Mouse (Mus musculus) midbrain, embryonic 15.5 days (tissue): ENCODE results near the gene Gm44790. TPM values are rescaled to one million over a fixed set of nuclear protein-coding genes. Genes with fewer than 3 reads are reported as not detected.

Source experiments
- ATAC-seq: fragments of 200-750 bp; cut with Nextera tagmentation; replicated peaks from 2 replicates; pipeline ENCODE4 v1.8.0; 2017; ENCODE audit warnings: moderate TSS enrichment
- H3K27ac ChIP-seq: fragments of 300-500 bp; sonication (generic); 2 replicates; pipeline ENCODE4 v1.5.1; 2015; ENCODE audit warnings: mild to moderate bottlenecking, inconsistent platforms
- H3K27me3 ChIP-seq: fragments of 300-500 bp; sonication (generic); replicated peaks from 2 replicates; pipeline ENCODE4 v1.6.1; 2015; ENCODE audit warnings: inconsistent platforms
- H3K36me3 ChIP-seq: fragments of 300-500 bp; sonication (generic); replicated peaks from 2 replicates; pipeline ENCODE4 v1.6.1; 2015; ENCODE audit warnings: inconsistent platforms
- H3K4me1 ChIP-seq: fragments of 300-500 bp; sonication (generic); 2 replicates; pipeline ENCODE4 v1.6.1; 2015; ENCODE audit warnings: inconsistent platforms
- H3K4me2 ChIP-seq: fragments of 300-500 bp; sonication (generic); 2 replicates; pipeline ENCODE4 v1.6.1; 2015; ENCODE audit warnings: inconsistent platforms, mild to moderate bottlenecking, moderate library complexity
- H3K4me3 ChIP-seq: fragments of 300-500 bp; sonication (generic); 2 replicates; pipeline ENCODE4 v1.5.1; 2015; ENCODE audit warnings: mild to moderate bottlenecking, inconsistent platforms
- H3K9ac ChIP-seq: fragments of 300-500 bp; sonication (generic); 2 replicates; pipeline ENCODE4 v1.6.1; 2015; ENCODE audit warnings: mild to moderate bottlenecking, inconsistent platforms
- H3K9me3 ChIP-seq: fragments of 300-500 bp; sonication (generic); 2 replicates; pipeline ENCODE4 v1.6.1; 2016; ENCODE audit warnings: inconsistent platforms
- WGBS: fragments of 180-500 bp; shearing (Covaris S2); methylation state at CpG from one replicate; pipeline ENCODE4 v1.1.7; 2015; ENCODE audit warnings: mixed read lengths; 5-methylcytosine and 5-hydroxymethylcytosine counted together
- polyA plus RNA-seq: library from polyadenylated mRNA; unstranded; fragments of >200 nt; fragmentation: Nextera tagmentation; extraction: Ambion mirVana; gene quantifications from 2 replicates; pipeline ENCODE4 v1.2.1, GENCODE M21; 2015

Gm44790 gene
- polyA plus RNA-seq, 1 experiment from 2014 or later = not detected

GRCm38 (mm10) chr6:86456727-86457126, 30.3 kb downstream of the Gm44790 start:
- no peaks in the 10 kb centered on the region for H3K27me3 ChIP-seq
- peaks cover 59% of the 10 kb centered on the region for H3K36me3 ChIP-seq
- H3K4me3 ChIP-seq = no peak overlapping the region
- H3K4me2 ChIP-seq = no peak overlapping the region
- H3K9me3 ChIP-seq = no peaks in the 10 kb centered on the region
- WGBS = 93% methylated on average over 3 of the region's 3 CpGs
- no peak overlapping the region for H3K9ac ChIP-seq
- H3K27ac ChIP-seq = no peak overlapping the region
- H3K4me1 ChIP-seq = no peaks in the 10 kb centered on the region
- no peak for ATAC-seq

GRCm38 (mm10) chr6:86463079-86463478, 36.6 kb downstream of the Gm44790 start:
- 98% methylated on average over 3 of the region's 3 CpGs for WGBS
- no peaks in the 10 kb centered on the region for H3K27me3 ChIP-seq

GRCm38 (mm10) chr6:86471317-86471716, 44.9 kb downstream of the Gm44790 start:
- WGBS = 89% methylated on average over 3 of the region's 3 CpGs
- Histone ChIP-seq H3K27me3 (no peaks in the 10 kb centered on the region), H3K4me1 (peaks cover 18% of the 10 kb centered on the region), H3K4me2 (peak overlapping the region; percentile 67), H3K4me3 (peak overlapping the region; percentile 40; the same call in 1 of the 2 replicates), H3K36me3 (peaks cover 7% of the 10 kb centered on the region; the same call in 1 of the 2 replicates), H3K27ac (peak overlapping the region; percentile 96), H3K9me3 (no peaks in the 10 kb centered on the region), H3K9ac (no peak overlapping the region; the same call in 1 of the 2 replicates)
- ATAC-seq = peak; percentile 8; the same call in 1 of the 2 replicates

More at GRCm38 (mm10) chr6:86463079-86463478, 36.6 kb downstream of the Gm44790 start:
- H3K36me3 ChIP-seq = peaks cover 39% of the 10 kb centered on the region
- no peak overlapping the region for H3K4me3 ChIP-seq
- H3K27ac ChIP-seq = no peak overlapping the region
- no peaks in the 10 kb centered on the region for H3K9me3 ChIP-seq
- no peak for ATAC-seq
- H3K9ac ChIP-seq = no peak overlapping the region
- no peaks in the 10 kb centered on the region for H3K4me1 ChIP-seq
- no peak overlapping the region for H3K4me2 ChIP-seq

- peaks cover 18% of the 10 kb centered on the region for H3K4me1 ChIP-seq
- H3K27ac ChIP-seq = peak overlapping the region; percentile 96
- peak overlapping the region; percentile 47 for H3K9ac ChIP-seq
- peak; percentile 61 for ATAC-seq
- peak overlapping the region; percentile 67 for H3K4me2 ChIP-seq
- 25% methylated on average over 9 of the region's 9 CpGs for WGBS
- no peaks in the 10 kb centered on the region for H3K27me3 ChIP-seq
- H3K4me3 ChIP-seq = peak overlapping the region; percentile 40
- H3K36me3 ChIP-seq = peaks cover 7% of the 10 kb centered on the region; the same call in 1 of the 2 replicates
- H3K9me3 ChIP-seq = no peaks in the 10 kb centered on the region
These were observed 45.3 kb downstream of the Gm44790 start for GRCm38 (mm10) chr6:86471760-86472099.

- ATAC-seq = peak; percentile 96
- peaks cover 18% of the 10 kb centered on the region for H3K4me1 ChIP-seq
- H3K9me3 ChIP-seq = no peaks in the 10 kb centered on the region
- H3K4me3 ChIP-seq = peak overlapping the region; percentile 40
- 1% methylated on average over 46 of the region's 56 CpGs for WGBS
- no peaks in the 10 kb centered on the region for H3K27me3 ChIP-seq
- peak overlapping the region; percentile 67 for H3K4me2 ChIP-seq
- peaks cover 7% of the 10 kb centered on the region; the same call in 1 of the 2 replicates for H3K36me3 ChIP-seq
- peak overlapping the region; percentile 96 for H3K27ac ChIP-seq
- peak overlapping the region; percentile 54 for H3K9ac ChIP-seq
These were observed 45.9 kb downstream of the Gm44790 start for GRCm38 (mm10) chr6:86472100-86472955.

- peak overlapping the region; percentile 54 for H3K9ac ChIP-seq
- H3K36me3 ChIP-seq = peaks cover 6% of the 10 kb centered on the region; the same call in 1 of the 2 replicates
- no peaks in the 10 kb centered on the region for H3K9me3 ChIP-seq
- H3K27ac ChIP-seq = peak overlapping the region; percentile 96
- WGBS = 64% methylated on average over 7 of the region's 7 CpGs
- peaks cover 18% of the 10 kb centered on the region for H3K4me1 ChIP-seq
- no peaks in the 10 kb centered on the region for H3K27me3 ChIP-seq
- H3K4me3 ChIP-seq = peak overlapping the region; percentile 40
- ATAC-seq = peak; percentile 13; the same call in 1 of the 2 replicates
- H3K4me2 ChIP-seq = peak overlapping the region; percentile 67
These were observed 46.6 kb downstream of the Gm44790 start for GRCm38 (mm10) chr6:86473077-86473476.

GRCm38 (mm10) chr6:86474072-86474471, 47.6 kb downstream of the Gm44790 start:
- WGBS = 94% methylated on average over 5 of the region's 5 CpGs
- Histone ChIP-seq H3K27me3 (no peaks in the 10 kb centered on the region), H3K4me2 (no peak overlapping the region), H3K9ac (no peak overlapping the region), H3K4me3 (no peak overlapping the region), H3K27ac (no peak overlapping the region), H3K36me3 (peaks cover 3% of the 10 kb centered on the region; the same call in 1 of the 2 replicates), H3K4me1 (peaks cover 18% of the 10 kb centered on the region), H3K9me3 (no peaks in the 10 kb centered on the region)
- no peak for ATAC-seq

- no peaks in the 10 kb centered on the region for H3K27me3 ChIP-seq
- ATAC-seq = no peak
These were observed 48.3 kb downstream of the Gm44790 start for GRCm38 (mm10) chr6:86474646-86475181.

GRCm38 (mm10) chr6:86475462-86476167, 49.2 kb downstream of the Gm44790 start:
- H3K4me2 ChIP-seq = no peak overlapping the region
- 87% methylated on average over 9 of the region's 9 CpGs for WGBS
- H3K4me3 ChIP-seq = no peak overlapping the region
- no peak overlapping the region for H3K27ac ChIP-seq
- H3K9ac ChIP-seq = no peak overlapping the region
- H3K4me1 ChIP-seq = peaks cover 24% of the 10 kb centered on the region
- H3K36me3 ChIP-seq = no peaks in the 10 kb centered on the region
- no peaks in the 10 kb centered on the region for H3K9me3 ChIP-seq
- no peak for ATAC-seq
- no peaks in the 10 kb centered on the region for H3K27me3 ChIP-seq

More at GRCm38 (mm10) chr6:86474646-86475181, 48.3 kb downstream of the Gm44790 start:
- peaks cover 18% of the 10 kb centered on the region for H3K4me1 ChIP-seq
- no peaks in the 10 kb centered on the region for H3K9me3 ChIP-seq
- no peak overlapping the region for H3K9ac ChIP-seq
- H3K4me3 ChIP-seq = no peak overlapping the region
- H3K4me2 ChIP-seq = no peak overlapping the region
- no peaks in the 10 kb centered on the region for H3K36me3 ChIP-seq
- H3K27ac ChIP-seq = no peak overlapping the region

- H3K27ac ChIP-seq = no peak overlapping the region
- H3K4me3 ChIP-seq = no peak overlapping the region
- H3K9ac ChIP-seq = no peak overlapping the region
- no peak overlapping the region for H3K4me2 ChIP-seq
- peaks cover 16% of the 10 kb centered on the region for H3K4me1 ChIP-seq
- H3K9me3 ChIP-seq = no peaks in the 10 kb centered on the region
- no peaks in the 10 kb centered on the region for H3K36me3 ChIP-seq
- no peak for ATAC-seq
- 85% methylated on average over 5 of the region's 5 CpGs for WGBS
- no peaks in the 10 kb centered on the region for H3K27me3 ChIP-seq
These were observed 50.5 kb downstream of the Gm44790 start for GRCm38 (mm10) chr6:86476931-86477330.

- Histone ChIP-seq H3K36me3 (no peaks in the 10 kb centered on the region), H3K27me3 (no peaks in the 10 kb centered on the region), H3K4me3 (no peak overlapping the region), H3K9me3 (no peaks in the 10 kb centered on the region), H3K27ac (no peak overlapping the region), H3K4me2 (no peak overlapping the region), H3K9ac (no peak overlapping the region), H3K4me1 (peaks cover 6% of the 10 kb centered on the region; the same call in 1 of the 2 replicates)
- no peak for ATAC-seq
- WGBS = 68% methylated on average over 3 of the region's 3 CpGs
These were observed 52.9 kb downstream of the Gm44790 start for GRCm38 (mm10) chr6:86479311-86479710.

- Histone ChIP-seq H3K36me3 (no peaks in the 10 kb centered on the region), H3K4me2 (no peak overlapping the region), H3K9ac (no peak overlapping the region), H3K27me3 (no peaks in the 10 kb centered on the region), H3K27ac (no peak overlapping the region), H3K4me1 (peaks cover 6% of the 10 kb centered on the region; the same call in 1 of the 2 replicates), H3K4me3 (no peak overlapping the region), H3K9me3 (no peaks in the 10 kb centered on the region)
- no peak for ATAC-seq
These were observed 53.3 kb downstream of the Gm44790 start for GRCm38 (mm10) chr6:86479816-86480188.
